Mouse (Mus musculus): ENCODE results near the gene Ctns. TPM values are rescaled to one million over a fixed set of nuclear protein-coding genes. Genes with fewer than 3 reads are reported as not detected.

Gene Ctns
- total RNA-seq, 2 experiments from 2014 or later, result 9.4 to 12.1 TPM

DNA sequence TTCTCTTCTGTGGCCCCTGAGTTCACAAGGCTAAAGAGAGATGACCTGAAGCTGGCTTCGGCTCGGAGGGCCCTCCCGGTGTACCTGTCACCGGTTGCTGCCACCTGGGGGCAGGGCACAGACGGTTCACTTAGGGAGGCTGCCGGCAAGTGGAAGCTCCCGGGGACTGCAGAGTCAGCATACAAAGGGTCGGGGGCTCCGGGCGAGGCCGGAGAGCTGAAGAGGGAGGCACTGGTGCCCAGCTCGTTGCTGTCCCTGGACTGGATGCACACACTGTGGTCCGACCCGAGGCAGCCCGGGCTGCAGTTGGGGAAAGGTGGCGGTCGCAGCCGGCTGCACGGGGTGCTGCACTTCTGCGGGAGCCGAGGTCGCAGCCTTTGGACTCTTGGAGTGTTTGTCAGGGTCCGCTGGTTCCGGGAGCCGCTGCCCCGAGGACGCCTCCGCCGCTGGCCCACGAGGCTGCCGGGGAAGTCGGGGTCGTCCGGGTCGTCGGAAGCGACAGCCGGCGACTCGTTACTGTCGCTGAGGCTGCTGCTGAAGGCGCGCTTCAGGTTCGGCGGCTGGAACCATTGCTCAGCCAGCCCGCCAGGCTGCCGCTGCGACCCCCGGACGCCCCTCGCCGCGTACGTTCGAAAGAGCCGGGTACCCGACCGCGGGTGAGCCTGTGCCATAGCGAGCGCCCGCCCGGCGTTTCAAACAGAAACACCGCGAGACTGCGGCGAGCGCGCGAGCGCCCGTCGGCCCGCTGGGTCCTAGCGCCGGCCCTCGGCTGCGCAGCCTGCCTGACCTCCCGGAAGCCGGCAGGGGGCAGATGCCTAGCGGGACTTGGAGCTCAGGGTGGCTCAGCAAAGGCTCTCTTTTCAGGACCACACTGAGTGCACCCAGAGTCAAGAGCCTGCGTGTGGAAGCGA, 61.0 kb downstream of the Ctns start, which contains the start of gene Haspin:
Haspin (minus strand) TSS at position 704 of the 911 bp plus-strand sequence.
- peak; percentile 94 for DNase-seq

- no peak for DNase-seq
Observed at GRCm38 (mm10) chr11:73137116-73137515, 61.7 kb downstream of the Ctns start.

DNA sequence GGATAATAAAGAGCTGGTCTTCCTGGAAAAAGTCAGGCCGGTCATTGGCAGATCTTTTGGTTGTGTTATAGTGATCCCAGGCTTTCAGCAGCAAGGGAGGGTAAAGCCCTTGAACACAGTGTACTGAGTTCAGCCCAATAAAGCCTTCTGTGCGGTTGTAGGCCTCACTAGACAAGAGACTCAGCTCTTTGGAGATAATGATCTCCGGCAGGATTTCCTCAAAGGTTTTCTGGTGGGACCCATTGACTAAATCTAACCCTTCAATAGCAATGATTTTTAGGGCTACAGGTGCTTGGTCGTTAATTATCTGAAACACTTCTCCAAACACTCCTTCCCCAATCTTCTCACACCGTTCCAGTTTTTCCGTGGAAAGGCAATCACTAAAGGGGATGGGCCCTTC, 62.3 kb downstream of the Ctns start:
- no peak for DNase-seq

- no peak for DNase-seq
Observed at GRCm38 (mm10) chr11:73134222-73134621, 64.6 kb downstream of the Ctns start.

Other genes starting within 250 kb of the Ctns start
- gene Atp2a3, start 237.9 kb downstream of the Ctns start, total RNA-seq (2021), result 10 to 100 TPM; 22.4 to 25.0 TPM
- 1 to 10 TPM in 1 of 2 experiments, under 1 TPM in 1; 0.85 to 1.2 TPM for gene P2rx1, start 199.9 kb downstream of the Ctns start, total RNA-seq (2021)
- gene Camkk1, start 180.0 kb downstream of the Ctns start, total RNA-seq (2021), result 1 to 10 TPM; 1.7 to 2.2 TPM
- 1 to 10 TPM; 4.6 to 6.6 TPM for gene Ncbp3, start 151.3 kb downstream of the Ctns start, total RNA-seq (2021)
- gene Itgae, start 108.5 kb downstream of the Ctns start, total RNA-seq (2021), result under 1 TPM; 0.05 to 0.20 TPM
- 1 to 10 TPM; 1.7 to 2.0 TPM for gene Haspin, start 60.7 kb downstream of the Ctns start, total RNA-seq (2021)
- 1 to 10 TPM; 6.0 to 7.2 TPM for gene P2rx5, start 38.6 kb downstream of the Ctns start, total RNA-seq (2021)
- 10 to 100 TPM; 70.7 to 81.6 TPM for gene Emc6, start 22.0 kb downstream of the Ctns start, total RNA-seq (2021)
- 10 to 100 TPM; 30.2 to 32.3 TPM for gene Tax1bp3, start 22.0 kb downstream of the Ctns start, total RNA-seq (2021)
- gene Shpk, start 418 bp upstream of the Ctns start, total RNA-seq (2021), result 1 to 10 TPM; 1.9 TPM
- under 1 TPM in 1 of 2 experiments, not detected in 1; 0.16 TPM for gene Trpv1, start 35.2 kb upstream of the Ctns start, total RNA-seq (2021)
- gene Trpv3, start 68.3 kb upstream of the Ctns start, total RNA-seq (2021), result under 1 TPM; 0.05 to 0.07 TPM
- gene Aspa, start 130.6 kb upstream of the Ctns start, total RNA-seq (2021), result 1 to 10 TPM; 1.5 to 2.2 TPM
- not detected for gene Gm49340, start 130.7 kb upstream of the Ctns start, total RNA-seq (2021)
- gene Spata22, start 130.7 kb upstream of the Ctns start, total RNA-seq (2021), result not detected
- not detected for gene Olfr20, start 151.7 kb upstream of the Ctns start, total RNA-seq (2021)
- not detected for gene Olfr376, start 172.2 kb upstream of the Ctns start, total RNA-seq (2021)
- not detected for gene Olfr1, start 200.6 kb upstream of the Ctns start, total RNA-seq (2021)
- gene Olfr378, start 229.4 kb upstream of the Ctns start, total RNA-seq (2021), result not detected

Data from gastrocnemius, postnatal 10 days (tissue).